Mouse (Mus musculus) liver, embryonic 14.5 days (tissue): Measurements from ENCODE around the gene Ak3. TPM values are rescaled to one million over a fixed set of nuclear protein-coding genes. Genes with fewer than 3 reads are reported as not detected.

Experiments used
- ATAC-seq: fragments of 200-750 bp; cut with Nextera tagmentation; 2 replicates; pipeline ENCODE4 v1.8.0; 2017; ENCODE audit warnings: moderate number of reproducible peaks, mild to moderate bottlenecking, moderate library complexity; ENCODE audit not compliant: insufficient read depth
- DNase-seq, 3 experiments: peaks; one replicate each; pipeline ENCODE4 v3.0.0-alpha.2; 2012 to 2013; ENCODE audit warnings: low read depth in 3 of 3, low spot score in 3 of 3
- H3K27ac ChIP-seq: fragments of 300-500 bp; sonication (generic); 2 replicates; pipeline ENCODE4 v1.5.1; 2014; ENCODE audit warnings: moderate library complexity, mild to moderate bottlenecking, control low read depth, inconsistent platforms
- H3K27me3 ChIP-seq: fragments of 300-500 bp; sonication (generic); 2 replicates; pipeline ENCODE4 v1.6.1; 2014; ENCODE audit warnings: mild to moderate bottlenecking, low read length, moderate library complexity; ENCODE audit not compliant: control insufficient read depth, insufficient read depth
- H3K36me3 ChIP-seq: fragments of 300-500 bp; sonication (generic); replicated peaks from 2 replicates; pipeline ENCODE4 v1.6.1; 2014; ENCODE audit warnings: low read depth; ENCODE audit not compliant: control insufficient read depth, insufficient read depth
- H3K4me1 ChIP-seq, 2 experiments: fragments of 200-500 bp in 1 of 2; fragments of 300-500 bp in 1 of 2; sonication (generic) in 1 of 2; replicated peaks; 2 replicates each; pipeline ENCODE4 v1.6.1; 2012 to 2014; ENCODE audit warnings: antibody characterized with exemption in 1 of 2, inconsistent platforms in 1 of 2, low read length in 1 of 2; ENCODE audit not compliant: control insufficient read depth in 2 of 2, insufficient read depth in 2 of 2
- H3K4me2 ChIP-seq: fragments of 300-500 bp; sonication (generic); 2 replicates; pipeline ENCODE4 v1.6.1; 2014; ENCODE audit warnings: low read depth, mild to moderate bottlenecking, control low read depth, moderate library complexity
- H3K4me3 ChIP-seq, 2 experiments: fragments of 200-500 bp in 1 of 2; fragments of 300-500 bp in 1 of 2; sonication (generic) in 1 of 2; 2 replicates each; pipeline ENCODE4 v1.5.1; 2012 to 2014; ENCODE audit warnings: low read depth in 2 of 2, low read length in 2 of 2, mild to moderate bottlenecking in 2 of 2, control low read depth in 1 of 2, inconsistent platforms in 1 of 2, moderate library complexity in 1 of 2; ENCODE audit not compliant: insufficient read depth in 1 of 2
- H3K9ac ChIP-seq: fragments of 300-500 bp; sonication (generic); replicated peaks from 2 replicates; pipeline ENCODE4 v1.6.1; 2014; ENCODE audit warnings: mild to moderate bottlenecking, control low read depth, moderate library complexity
- H3K9me3 ChIP-seq: fragments of 300-500 bp; sonication (generic); 2 replicates; pipeline ENCODE4 v1.6.1; 2016; ENCODE audit warnings: low read length, mixed read lengths; ENCODE audit not compliant: control insufficient read depth
- CTCF ChIP-seq: IDR thresholded peaks from 2 replicates; pipeline ENCODE4 v1.5.1; 2016; ENCODE audit warnings: antibody characterized with exemption, low read depth, control low read depth
- EP300 ChIP-seq: IDR thresholded peaks from 2 replicates; pipeline ENCODE4 v1.6.1; 2016; ENCODE audit warnings: antibody characterized with exemption, low read depth
- WGBS: fragments of 180-500 bp; shearing (Covaris S2); extraction: QIAGEN DNeasy Blood & Tissue Kit; methylation state at CpG from one replicate; pipeline ENCODE4 v1.1.7; 2014; ENCODE audit not compliant: insufficient replicate concordance; 5-methylcytosine and 5-hydroxymethylcytosine counted together
- polyA plus RNA-seq, 2 experiments: library from polyadenylated mRNA; depleted of rRNA in 1 of 2; stranded (reverse) in 1 of 2; unstranded in 1 of 2; fragments of >200 nt; fragmentation: Nextera tagmentation in 1 of 2; extraction: Ambion mirVana in 1 of 2; gene quantifications; 2 replicates each; pipeline versions ENCODE4 v1.2.1 to v1.2.3; 2012 to 2014

The Ak3 gene
- polyA plus RNA-seq, 2 experiments, result 16.3 to 41.5 TPM

DNA sequence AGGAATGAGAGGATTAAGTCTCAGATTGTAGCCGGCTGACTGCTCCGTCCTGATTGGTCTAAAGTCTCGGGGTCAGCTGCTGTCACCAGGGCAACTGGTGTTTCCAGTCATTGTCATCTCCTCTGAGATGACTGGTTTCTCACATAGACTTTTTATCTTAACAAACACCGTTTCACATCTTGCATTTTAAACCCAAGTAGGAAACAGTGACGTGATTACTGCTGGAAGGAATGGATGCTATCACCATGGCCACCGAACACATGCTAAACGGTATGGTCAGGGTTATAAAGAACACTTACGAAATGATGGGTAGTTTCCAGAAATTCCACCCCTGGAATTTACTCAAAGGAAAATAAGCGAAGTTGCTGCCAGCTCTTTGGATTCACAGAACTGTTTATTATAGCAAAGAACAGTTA, 3.4 kb downstream of the Ak3 start:
- DNase-seq (no peak), ATAC-seq (no peak)
- no peak overlapping the region for H3K4me2 ChIP-seq
- no peaks in the 10 kb centered on the region for H3K27me3 ChIP-seq
- 65% methylated on average over 9 of the region's 9 CpGs for WGBS
- TF ChIP-seq EP300 (no peak), CTCF (no peak)
- H3K9me3 ChIP-seq, result no peaks in the 10 kb centered on the region; the same call in 1 of the 2 replicates
- H3K4me1 ChIP-seq, result peaks cover 8 to 17% of the 10 kb centered on the region in 2 experiments
- H3K9ac ChIP-seq, result no peak overlapping the region
- H3K36me3 ChIP-seq, result no peaks in the 10 kb centered on the region
- H3K27ac ChIP-seq, result no peak overlapping the region
- H3K4me3 ChIP-seq, result no peak overlapping the region

- 84% methylated on average over 9 of the region's 9 CpGs for WGBS
- H3K27ac ChIP-seq, result no peak overlapping the region
- no peak for DNase-seq
Observed at GRCm38 (mm10) chr19:29042647-29043046, 5.1 kb downstream of the Ak3 start.

GRCm38 (mm10) chr19:29042143-29042542, 5.6 kb downstream of the Ak3 start:
- 73% methylated on average over 6 of the region's 6 CpGs for WGBS

More at GRCm38 (mm10) chr19:29042647-29043046, 5.1 kb downstream of the Ak3 start:
- Histone ChIP-seq H3K36me3 (no peaks in the 10 kb centered on the region; the same call in 1 of the 2 replicates), H3K4me1 (peaks cover 8% of the 10 kb centered on the region in 2 experiments), H3K4me2 (no peak overlapping the region), H3K9me3 (no peaks in the 10 kb centered on the region; the same call in 1 of the 2 replicates), H3K4me3 (no peak overlapping the region), H3K27me3 (no peaks in the 10 kb centered on the region), H3K9ac (no peak overlapping the region)
- TF ChIP-seq EP300 (no peak), CTCF (no peak)
- no peak for ATAC-seq

DNA sequence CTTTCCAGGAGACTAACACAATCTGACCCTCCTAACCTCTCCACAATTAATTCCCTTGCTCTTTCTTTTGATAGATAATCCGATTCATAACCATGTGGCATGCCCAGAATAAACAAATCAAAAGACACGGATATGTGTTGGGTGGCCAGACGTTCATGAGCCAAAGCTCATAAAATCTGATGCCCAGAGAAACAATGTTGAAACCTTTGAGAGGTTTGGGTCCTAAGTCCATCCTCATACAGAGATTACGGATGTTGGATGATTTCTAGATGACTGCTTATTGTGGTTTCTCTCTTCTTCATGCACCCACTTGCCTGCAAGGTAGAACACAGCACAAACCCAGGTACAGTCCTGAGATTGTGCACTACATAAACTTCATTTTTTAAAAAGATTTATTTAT, 7.6 kb downstream of the Ak3 start:
- no peak for ATAC-seq
- Histone ChIP-seq H3K27ac (no peak overlapping the region), H3K27me3 (no peaks in the 10 kb centered on the region), H3K36me3 (peaks cover 4% of the 10 kb centered on the region), H3K4me2 (no peak overlapping the region), H3K9me3 (no peaks in the 10 kb centered on the region; the same call in 1 of the 2 replicates), H3K9ac (no peak overlapping the region), H3K4me1 (no peaks in the 10 kb centered on the region; a peak in 1 of 4 replicates), H3K4me3 (no peak overlapping the region)
- no peak for DNase-seq
- TF ChIP-seq CTCF (no peak), EP300 (no peak)
- 77% methylated on average over 4 of the region's 4 CpGs for WGBS

More at GRCm38 (mm10) chr19:29042143-29042542, 5.6 kb downstream of the Ak3 start:
- no peak for DNase-seq
- no peak for TF ChIP-seq CTCF
- TF ChIP-seq EP300, result no peak
- ATAC-seq, result no peak
- Histone ChIP-seq H3K4me1 (peaks cover 8% of the 10 kb centered on the region in 2 experiments), H3K4me3 (no peak overlapping the region), H3K27ac (no peak overlapping the region), H3K9ac (no peak overlapping the region), H3K4me2 (no peak overlapping the region), H3K27me3 (no peaks in the 10 kb centered on the region), H3K36me3 (peaks cover 1% of the 10 kb centered on the region), H3K9me3 (no peaks in the 10 kb centered on the region; the same call in 1 of the 2 replicates)

DNA sequence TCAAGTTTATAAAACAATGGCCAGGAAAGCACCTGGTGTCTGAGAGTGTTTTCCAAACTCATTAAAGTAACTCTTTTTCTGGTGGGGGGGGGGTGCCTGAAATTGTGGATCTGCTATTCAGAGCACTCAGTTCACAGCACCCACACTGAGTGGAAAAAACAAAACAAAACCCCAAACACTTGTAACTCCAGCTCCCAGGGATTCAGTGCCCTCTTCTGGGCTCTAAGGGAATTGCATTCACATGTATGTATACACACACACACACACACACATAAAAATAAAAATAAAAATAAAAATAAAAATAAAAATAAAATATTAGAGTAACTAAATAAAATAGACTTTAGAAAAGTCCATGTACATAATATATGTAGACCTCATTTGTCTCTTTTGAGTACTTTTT, 8.4 kb downstream of the Ak3 start:
- Histone ChIP-seq H3K27me3 (no peaks in the 10 kb centered on the region), H3K9ac (no peak overlapping the region), H3K4me2 (no peak overlapping the region), H3K4me1 (no peaks in the 10 kb centered on the region), H3K36me3 (peaks cover 4% of the 10 kb centered on the region), H3K4me3 (no peak overlapping the region), H3K27ac (no peak overlapping the region), H3K9me3 (no peaks in the 10 kb centered on the region; the same call in 1 of the 2 replicates)
- TF ChIP-seq EP300 (no peak), CTCF (no peak)
- ATAC-seq (no peak), DNase-seq (no peak)
